9 mouse cellular contexts compared by ENCODE assay signal in the genomic region with DNA sequence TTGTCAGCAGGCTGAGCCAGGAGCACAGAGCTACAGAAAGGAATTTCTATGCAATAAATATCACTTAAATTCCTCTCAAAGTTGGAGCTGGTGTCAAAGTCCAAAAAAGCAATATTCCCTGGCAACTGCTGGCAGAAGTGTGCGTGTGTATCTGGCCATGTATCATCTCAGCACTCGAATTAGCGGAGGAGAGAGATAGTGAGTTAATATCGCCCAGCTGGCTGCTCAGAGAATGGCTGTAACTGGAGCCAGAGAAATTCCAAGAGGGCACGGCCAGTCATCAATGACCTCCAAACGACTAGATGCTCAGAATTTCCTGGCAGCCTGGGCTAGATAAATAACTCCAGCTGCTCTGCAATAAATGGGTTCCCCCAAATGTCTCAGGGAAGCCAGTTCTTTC. TPM values are rescaled to one million over a fixed set of nuclear protein-coding genes. Genes with fewer than 3 reads are reported as not detected.
DNase-seq lines count a peak whose midpoint lies in the region; ATAC-seq and TF ChIP-seq lines count a peak whose summit lies in the region.
"Had no signal": no experiment of that assay in that cellular context is flagged by ENCODE, and none has a peak within 500 bp of the region (broad histone marks: within the 10 kb centered on the region; RNA-seq: fewer than 3 reads in every experiment).

No protein-coding gene starts in this region.

- no peak for ATAC-seq in hindbrain, embryonic 12.5 days (ENCODE audit: low FRiP score)
- ATAC-seq in hindbrain, embryonic 11.5 days (ENCODE audit: low FRiP score), result no peak

- 28% methylated on average over 6 of the region's 6 CpGs for WGBS in hindbrain, embryonic 12.5 days
- 42% methylated on average over 6 of the region's 6 CpGs for WGBS in hindbrain, embryonic 11.5 days
- WGBS in thymus, adult 2 months, result 77% methylated on average over 6 of the region's 6 CpGs

- TF ChIP-seq CTCF in thymus, adult 2 months (IDR thresholded peaks at IDR 0.05; ENCODE audit: borderline replicate concordance, control insufficient read depth, extremely low read depth, insufficient read depth, low read length, poor library complexity), result no peak

- no peaks in the 10 kb centered on the region for H3K36me3 ChIP-seq in hindbrain, embryonic 12.5 days
- H3K36me3 ChIP-seq in hindbrain, embryonic 11.5 days (ENCODE audit: control insufficient read depth, insufficient read depth, low read length), result no peaks in the 10 kb centered on the region
- H3K36me3 ChIP-seq in thymus, adult 2 months (ENCODE audit: control insufficient read depth, insufficient read depth, low read length), result peaks cover 5% of the 10 kb centered on the region; the same call in 1 of the 2 replicates
- H3K36me3 ChIP-seq: heart, embryonic 12.5 days had no signal

- H3K27ac ChIP-seq in hindbrain, embryonic 12.5 days, result peak overlapping the region; percentile 40; the same call in 1 of the 2 replicates
- no peak overlapping the region for H3K27ac ChIP-seq in hindbrain, embryonic 11.5 days (ENCODE audit: low read depth, low read length)
- H3K27ac ChIP-seq in thymus, adult 2 months (ENCODE audit: control insufficient read depth, insufficient read depth, low read length), result peak overlapping the region; percentile 44

- H3K4me3 ChIP-seq in hindbrain, embryonic 12.5 days, result no peak overlapping the region
- H3K4me3 ChIP-seq in hindbrain, embryonic 11.5 days (ENCODE audit: low read depth, low read length), result no peak overlapping the region
- H3K4me3 ChIP-seq in thymus, adult 2 months (ENCODE audit: control insufficient read depth, insufficient read depth, low read length), result no peak overlapping the region
- H3K4me3 ChIP-seq: heart, embryonic 12.5 days had no signal

- H3K9ac ChIP-seq in hindbrain, embryonic 12.5 days, result no peak overlapping the region
- H3K9ac ChIP-seq in hindbrain, embryonic 11.5 days (ENCODE audit: low read depth, low read length), result no peak overlapping the region
- H3K9ac ChIP-seq: heart, embryonic 12.5 days had no signal

- peaks cover 48% of the 10 kb centered on the region for H3K4me1 ChIP-seq in hindbrain, embryonic 12.5 days
- peaks cover 5% of the 10 kb centered on the region for H3K4me1 ChIP-seq in hindbrain, embryonic 11.5 days (replicated peaks; ENCODE audit: control insufficient read depth, insufficient read depth, low read length)
- peaks cover 61% of the 10 kb centered on the region for H3K4me1 ChIP-seq in thymus, adult 2 months (replicated peaks; ENCODE audit: control insufficient read depth, insufficient read depth, low read length)

- no peak overlapping the region for H3K4me2 ChIP-seq in hindbrain, embryonic 12.5 days (replicated peaks)
- H3K4me2 ChIP-seq in hindbrain, embryonic 11.5 days (replicated peaks; ENCODE audit: low read depth, low read length), result no peak overlapping the region
- H3K4me2 ChIP-seq: heart, embryonic 12.5 days had no signal

- no peak for DNase-seq in hindbrain, embryonic 11.5 days (ENCODE audit: low spot score)
- no peak for DNase-seq in thymus, adult 2 months
- DNase-seq in thymus, postnatal 4 days, result no peak
- DNase-seq in kidney, postnatal 4 days, result peak; percentile 51 to 65
- no peak for DNase-seq in cerebellum, adult 8-10 months
- DNase-seq in cerebellum, adult 11 months, result no peak
- DNase-seq in right cerebral cortex, postnatal 25 days, result no peak

- TF ChIP-seq POLR2A in thymus, adult 2 months (IDR thresholded peaks at IDR 0.05; ENCODE audit: control insufficient read depth, extremely low read depth, insufficient read depth, low read length, poor library complexity), result no peak

- H3K9me3 ChIP-seq in hindbrain, embryonic 12.5 days (replicated peaks), result no peaks in the 10 kb centered on the region
- no peaks in the 10 kb centered on the region for H3K9me3 ChIP-seq in hindbrain, embryonic 11.5 days (ENCODE audit: control insufficient read depth, low read length)
- H3K9me3 ChIP-seq: heart, embryonic 12.5 days had no signal

- H3K27me3 ChIP-seq in hindbrain, embryonic 12.5 days, result peaks cover 18% of the 10 kb centered on the region
- H3K27me3 ChIP-seq in hindbrain, embryonic 11.5 days (ENCODE audit: control insufficient read depth, insufficient read depth, low read length), result peaks cover 8% of the 10 kb centered on the region
- no peaks in the 10 kb centered on the region for H3K27me3 ChIP-seq in thymus, adult 2 months (ENCODE audit: control insufficient read depth, insufficient read depth, low read length)

RNA-seq across cellular contexts. Expression of gene Cd247, which starts 48.0 kb away (rescaled TPM):
- polyA plus RNA-seq in hindbrain, embryonic 12.5 days (2016; fragmentation: Nextera tagmentation; extraction: Ambion mirVana), result 1.3 and 1.5 TPM in 2 replicates
- polyA plus RNA-seq in hindbrain, embryonic 11.5 days (2014; fragmentation: Nextera tagmentation; extraction: Ambion mirVana), result 0.88 and 1.3 TPM in 2 replicates
- 559 and 663 TPM in 2 replicates for polyA plus RNA-seq in thymus, adult 2 months (2012; rRNA removed)

Comparison
In these comparisons a context has a peak if more than half of its experiments do, and no peak if none do; other contexts are left out.
1. DNase-seq: peak in kidney, postnatal 4 days (2 of 2); none in hindbrain, embryonic 11.5 days (single experiment), thymus, adult 2 months (single experiment), thymus, postnatal 4 days (single experiment), cerebellum, adult 8-10 months (single experiment), cerebellum, adult 11 months (single experiment) and right cerebral cortex, postnatal 25 days (single experiment).
2. RNA of gene Cd247, which starts 48.0 kb away (polyA plus RNA-seq): 559 to 663 TPM in thymus, adult 2 months; 1.3 to 1.5 TPM in hindbrain, embryonic 12.5 days and 0.88 to 1.3 TPM in hindbrain, embryonic 11.5 days; every median in the first group is over 100 times any median in the second.